Mouse (Mus musculus) megakaryocyte, embryonic 14.5 days (primary cell): ENCODE results near the gene Git2. TPM values are rescaled to one million over a fixed set of nuclear protein-coding genes. Genes with fewer than 3 reads are reported as not detected.

Source experiments
- H3K27me3 ChIP-seq: replicated peaks from 2 replicates; pipeline ENCODE3; 2012; ENCODE audit warnings: inconsistent platforms
- H3K36me3 ChIP-seq: replicated peaks from 2 replicates; pipeline ENCODE3; 2012; ENCODE audit warnings: low read length, inconsistent platforms, mixed read lengths
- H3K4me1 ChIP-seq: 2 replicates; pipeline ENCODE4 v1.6.1; 2012; ENCODE audit warnings: inconsistent platforms
- H3K4me3 ChIP-seq: replicated peaks from 2 replicates; pipeline ENCODE3; 2012; ENCODE audit warnings: moderate library complexity, mild to moderate bottlenecking, inconsistent platforms
- H3K9me3 ChIP-seq: 2 replicates; pipeline ENCODE4 v1.6.1; 2012; ENCODE audit warnings: inconsistent platforms
- FLI1 ChIP-seq: IDR thresholded peaks from 2 replicates; pipeline ENCODE4 v1.6.1; 2012; ENCODE audit warnings: low read length, inconsistent platforms, mixed read lengths
- GATA1 ChIP-seq: IDR thresholded peaks from 3 replicates; pipeline ENCODE4 v1.6.1; 2012; ENCODE audit warnings: mixed read lengths, low read length, inconsistent platforms, borderline replicate concordance
- polyA plus RNA-seq: library from polyadenylated mRNA; stranded (reverse); fragments of >175 nt; gene quantifications from 2 replicates; pipeline ENCODE4 v1.2.3, GENCODE M21; 2012; ENCODE audit warnings: low replicate concordance; ENCODE audit not compliant: insufficient read depth

The Git2 gene
- polyA plus RNA-seq, 1 experiment = 136 TPM

DNA sequence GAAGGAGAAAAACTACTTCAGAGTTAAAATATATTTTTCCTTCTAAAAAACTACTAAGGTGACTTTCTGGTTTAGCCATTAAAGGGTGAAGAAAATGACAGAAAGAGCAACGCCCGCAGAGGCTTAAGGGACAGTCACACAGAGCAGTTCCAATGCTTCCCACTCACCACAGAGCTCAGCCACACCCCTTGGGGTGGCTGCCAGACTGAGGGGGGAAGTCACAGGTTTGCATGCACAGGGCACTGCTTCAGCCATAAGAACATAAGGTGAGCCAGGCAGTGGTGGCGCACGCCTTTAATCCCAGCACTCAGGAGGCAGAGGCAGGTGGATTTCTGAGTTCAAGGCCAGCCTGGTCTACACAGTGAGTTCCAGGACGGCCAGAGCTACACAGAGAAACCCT lies 29.7 kb downstream of the Git2 start:
- no peaks in the 10 kb centered on the region for H3K9me3 ChIP-seq
- TF ChIP-seq GATA1 (no peak), FLI1 (no peak)
- H3K36me3 ChIP-seq = peaks cover 96% of the 10 kb centered on the region

DNA sequence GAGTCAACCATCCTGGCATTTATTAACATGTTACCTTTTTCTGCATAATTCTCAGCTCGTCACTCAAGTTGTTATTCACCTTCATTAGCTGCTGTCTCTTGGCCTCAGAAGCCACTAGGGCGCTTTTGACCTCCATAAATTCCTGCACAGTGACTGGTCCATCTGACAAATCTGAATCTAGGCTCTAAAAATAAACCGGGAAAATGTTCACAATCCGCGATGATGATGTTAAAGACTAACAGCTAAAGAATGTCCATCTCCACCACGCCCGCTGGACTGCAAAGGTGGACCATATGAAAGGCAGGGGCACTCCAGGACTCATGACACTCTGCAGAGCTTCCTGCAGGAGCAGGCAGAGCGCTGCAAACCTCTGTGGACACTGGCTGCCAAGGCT lies 31.6 kb downstream of the Git2 start:
- Histone ChIP-seq H3K27me3 (no peaks in the 10 kb centered on the region), H3K4me1 (peaks cover 14% of the 10 kb centered on the region), H3K36me3 (peaks cover 96% of the 10 kb centered on the region), H3K4me3 (no peak overlapping the region), H3K9me3 (no peaks in the 10 kb centered on the region)
- TF ChIP-seq GATA1 (no peak), FLI1 (no peak)

More for the DNA sequence above, 29.7 kb downstream of the Git2 start:
- no peaks in the 10 kb centered on the region for H3K27me3 ChIP-seq
- H3K4me3 ChIP-seq = no peak overlapping the region
- H3K4me1 ChIP-seq = peaks cover 6% of the 10 kb centered on the region; the same call in 1 of the 2 replicates

GRCm38 (mm10) chr5:114742998-114743696 lies 32.2 kb downstream of the Git2 start:
- peak overlapping the region; percentile 11 for H3K4me3 ChIP-seq
- H3K27me3 ChIP-seq = no peaks in the 10 kb centered on the region
- no peaks in the 10 kb centered on the region for H3K9me3 ChIP-seq
- H3K4me1 ChIP-seq = peaks cover 19% of the 10 kb centered on the region
- no peak for TF ChIP-seq GATA1
- TF ChIP-seq FLI1 = no peak
- H3K36me3 ChIP-seq = peaks cover 96% of the 10 kb centered on the region

- no peaks in the 10 kb centered on the region for H3K27me3 ChIP-seq
- peaks cover 20% of the 10 kb centered on the region for H3K4me1 ChIP-seq
- H3K9me3 ChIP-seq = no peaks in the 10 kb centered on the region
- no peak overlapping the region for H3K4me3 ChIP-seq
- peaks cover 96% of the 10 kb centered on the region for H3K36me3 ChIP-seq
- TF ChIP-seq GATA1 = no peak
- TF ChIP-seq FLI1 = no peak
Observed at GRCm38 (mm10) chr5:114742572-114742971, 32.7 kb downstream of the Git2 start.

- Histone ChIP-seq H3K27me3 (no peaks in the 10 kb centered on the region), H3K36me3 (peaks cover 98% of the 10 kb centered on the region), H3K4me1 (peaks cover 14% of the 10 kb centered on the region), H3K9me3 (no peaks in the 10 kb centered on the region), H3K4me3 (no peak overlapping the region)
- no peak for TF ChIP-seq FLI1
- no peak for TF ChIP-seq GATA1
Observed at GRCm38 (mm10) chr5:114740595-114740994, 34.7 kb downstream of the Git2 start.

DNA sequence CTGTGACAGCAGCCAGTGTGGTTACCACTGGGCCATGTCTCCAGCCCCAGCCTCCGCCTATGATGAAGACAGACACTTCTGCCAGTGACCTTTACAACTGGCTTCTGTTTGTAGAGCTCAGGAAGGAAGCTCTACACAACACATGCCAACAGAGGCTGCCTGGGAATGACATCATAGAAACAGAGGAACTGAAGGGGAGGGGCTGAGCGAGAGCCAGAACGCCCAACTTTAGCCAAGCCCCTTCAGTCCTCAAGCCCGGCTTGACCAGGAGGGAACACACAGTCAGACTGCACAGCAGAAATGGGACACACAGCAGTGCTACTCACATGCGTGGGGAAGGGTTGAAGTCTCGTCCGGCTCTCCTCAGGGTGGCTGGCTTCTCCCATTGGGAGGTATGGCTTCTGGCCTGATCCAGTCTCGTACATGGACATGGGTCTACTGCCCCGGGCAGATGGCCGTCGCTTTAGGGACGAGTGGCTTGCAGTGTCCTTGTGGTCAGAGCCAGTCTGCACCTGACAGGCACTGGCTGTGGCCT lies 36.5 kb downstream of the Git2 start:
- H3K9me3 ChIP-seq = no peaks in the 10 kb centered on the region
- H3K4me1 ChIP-seq = peaks cover 14% of the 10 kb centered on the region
- no peak for TF ChIP-seq FLI1
- TF ChIP-seq GATA1 = no peak
- H3K4me3 ChIP-seq = peak overlapping the region; percentile 1
- H3K36me3 ChIP-seq = peaks cover 97% of the 10 kb centered on the region
- no peaks in the 10 kb centered on the region for H3K27me3 ChIP-seq

DNA sequence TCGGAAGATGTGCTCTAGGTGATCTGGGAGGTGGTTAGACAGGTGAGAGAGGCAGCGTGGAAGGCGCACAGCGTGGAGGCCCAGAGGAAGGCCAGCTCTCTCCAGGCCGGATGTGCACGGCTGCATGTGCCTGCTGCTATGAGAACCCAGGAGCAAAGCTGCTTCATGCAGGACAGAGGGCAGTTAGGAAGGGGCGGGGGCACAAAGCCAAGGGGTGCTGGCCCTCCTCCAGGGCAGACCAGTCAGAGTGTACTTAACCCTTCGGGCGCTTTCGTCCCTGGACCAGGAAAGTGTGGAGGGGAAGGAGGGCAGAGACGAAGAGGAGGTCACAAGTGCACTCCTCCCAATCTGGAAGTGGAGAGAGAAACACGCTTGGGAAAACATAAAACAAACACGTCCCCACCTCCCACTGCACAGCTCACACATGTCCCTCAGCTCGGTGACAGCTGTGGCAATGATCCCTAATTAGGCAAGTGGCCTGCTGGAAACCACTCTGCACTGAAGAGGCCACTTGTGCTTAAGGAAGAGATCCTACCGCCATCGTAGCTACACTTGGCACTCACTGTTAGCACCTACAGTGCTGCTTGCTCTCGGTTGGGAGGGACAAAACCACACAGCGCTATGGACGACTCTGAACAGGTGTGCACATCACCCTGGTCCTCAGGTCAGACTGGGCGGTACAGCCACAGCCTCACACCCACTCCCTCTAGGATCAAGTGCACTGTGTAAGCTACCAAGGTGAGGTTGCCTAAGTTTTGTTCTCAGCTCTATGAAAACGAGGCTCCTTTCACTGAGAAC lies 38.0 kb downstream of the Git2 start:
- H3K27me3 ChIP-seq = no peaks in the 10 kb centered on the region
- H3K36me3 ChIP-seq = peaks cover 96% of the 10 kb centered on the region
- H3K4me1 ChIP-seq = peaks cover 14% of the 10 kb centered on the region
- H3K4me3 ChIP-seq = no peak overlapping the region
- TF ChIP-seq FLI1 = no peak
- no peak for TF ChIP-seq GATA1
- no peaks in the 10 kb centered on the region for H3K9me3 ChIP-seq

GRCm38 (mm10) chr5:114733606-114734005 lies 41.7 kb downstream of the Git2 start:
- H3K36me3 ChIP-seq = peaks cover 97% of the 10 kb centered on the region
- peaks cover 5% of the 10 kb centered on the region for H3K4me1 ChIP-seq
- TF ChIP-seq FLI1 (no peak), GATA1 (no peak)
- H3K4me3 ChIP-seq = no peak overlapping the region
- H3K27me3 ChIP-seq = no peaks in the 10 kb centered on the region
- no peaks in the 10 kb centered on the region for H3K9me3 ChIP-seq

- Histone ChIP-seq H3K27me3 (no peaks in the 10 kb centered on the region), H3K9me3 (no peaks in the 10 kb centered on the region), H3K4me1 (no peaks in the 10 kb centered on the region; the same call in 1 of the 2 replicates), H3K4me3 (no peak overlapping the region), H3K36me3 (peaks cover 97% of the 10 kb centered on the region)
- TF ChIP-seq FLI1 = no peak
- no peak for TF ChIP-seq GATA1
Observed at GRCm38 (mm10) chr5:114731969-114732368, 43.3 kb downstream of the Git2 start.

GRCm38 (mm10) chr5:114731498-114731897 lies 43.8 kb downstream of the Git2 start:
- TF ChIP-seq FLI1 (no peak), GATA1 (no peak)
- Histone ChIP-seq H3K4me1 (no peaks in the 10 kb centered on the region), H3K4me3 (no peak overlapping the region), H3K36me3 (peaks cover 96% of the 10 kb centered on the region), H3K27me3 (no peaks in the 10 kb centered on the region), H3K9me3 (no peaks in the 10 kb centered on the region)
